Mouse (Mus musculus) liver, postnatal 0 days (tissue): ENCODE data around the gene Lrrc59. TPM values are rescaled to one million over a fixed set of nuclear protein-coding genes. Genes with fewer than 3 reads are reported as not detected.
A peak's percentile ranks its signal among the peaks of the same experiment; 100 is the strongest.

Experiments
- ATAC-seq: fragments of 200-750 bp; cut with Nextera tagmentation; 2 replicates; pipeline ENCODE4 v1.8.0; 2017; ENCODE audit warnings: mild to moderate bottlenecking, moderate library complexity
- DNase-seq: peaks from one replicate; pipeline ENCODE4 v3.0.0-alpha.2; 2016
- H3K27ac ChIP-seq: fragments of 300-500 bp; sonication (generic); 2 replicates; pipeline ENCODE4 v1.5.1; 2014; ENCODE audit warnings: antibody characterized with exemption, moderate library complexity, mild to moderate bottlenecking, low read depth
- H3K27me3 ChIP-seq: fragments of 300-500 bp; sonication (generic); 2 replicates; pipeline ENCODE4 v1.6.1; 2014; ENCODE audit warnings: low read length, control low read depth, mixed read lengths; ENCODE audit not compliant: insufficient read depth
- H3K36me3 ChIP-seq: fragments of 300-500 bp; sonication (generic); replicated peaks from 2 replicates; pipeline ENCODE4 v1.6.1; 2014; ENCODE audit warnings: mild to moderate bottlenecking, control low read depth, low read length, moderate library complexity, mixed read lengths; ENCODE audit not compliant: insufficient read depth
- H3K4me1 ChIP-seq: fragments of 300-500 bp; sonication (generic); 2 replicates; pipeline ENCODE4 v1.6.1; 2014; ENCODE audit warnings: antibody characterized with exemption, mild to moderate bottlenecking, control low read depth; ENCODE audit not compliant: insufficient read depth
- H3K4me2 ChIP-seq: fragments of 300-500 bp; sonication (generic); 2 replicates; pipeline ENCODE4 v1.6.1; 2014; ENCODE audit warnings: low read depth, mild to moderate bottlenecking, low read length, moderate library complexity, mixed read lengths
- H3K4me3 ChIP-seq: fragments of 300-500 bp; sonication (generic); 2 replicates; pipeline ENCODE4 v1.5.1; 2014; ENCODE audit warnings: low read depth, low read length
- H3K9ac ChIP-seq: fragments of 300-500 bp; sonication (generic); replicated peaks from 2 replicates; pipeline ENCODE4 v1.6.1; 2014; ENCODE audit warnings: mild to moderate bottlenecking, moderate library complexity
- H3K9me3 ChIP-seq: fragments of 300-500 bp; sonication (generic); 2 replicates; pipeline ENCODE4 v1.6.1; 2016; ENCODE audit warnings: mild to moderate bottlenecking, control low read depth, low read length, mixed read lengths
- CTCF ChIP-seq: sonication (generic); IDR thresholded peaks from 2 replicates; pipeline ENCODE4 v1.5.1; 2016; ENCODE audit warnings: antibody characterized with exemption, low read depth
- EP300 ChIP-seq: IDR thresholded peaks from 2 replicates; pipeline ENCODE4 v1.6.1; 2016; ENCODE audit warnings: antibody characterized with exemption, low read depth, mild to moderate bottlenecking
- WGBS: fragments of 180-500 bp; shearing (Covaris S2); extraction: QIAGEN DNeasy Blood & Tissue Kit; methylation state at CpG from one replicate; pipeline ENCODE4 v1.1.7; 2014; ENCODE audit not compliant: insufficient replicate concordance; 5-methylcytosine and 5-hydroxymethylcytosine counted together
- polyA plus RNA-seq: library from polyadenylated mRNA; unstranded; fragments of >200 nt; fragmentation: Nextera tagmentation; extraction: Ambion mirVana; gene quantifications from 2 replicates; pipeline ENCODE4 v1.2.1, GENCODE M21; 2015

Gene Lrrc59
- polyA plus RNA-seq, 1 experiment from 2014 or later = 57.0 TPM

- H3K9me3 ChIP-seq = no peaks in the 10 kb centered on the region
- WGBS = 58% methylated on average over 4 of the region's 4 CpGs
- 0 out of 2 replicates have a peak, but pooled peaks cover 5% of the 10 kb centered on the region for H3K4me1 ChIP-seq
- no peak for DNase-seq
- no peak for ATAC-seq
- H3K4me3 ChIP-seq = no peak overlapping the region
- no peaks in the 10 kb centered on the region for H3K36me3 ChIP-seq
- H3K27me3 ChIP-seq = no peaks in the 10 kb centered on the region
- no peak for TF ChIP-seq CTCF
- TF ChIP-seq EP300 = no peak
- no peak overlapping the region for H3K9ac ChIP-seq
- no peak overlapping the region for H3K4me2 ChIP-seq
- H3K27ac ChIP-seq = no peak overlapping the region
Observed at GRCm38 (mm10) chr11:94614603-94615002, 15.0 kb upstream of the Lrrc59 start.

- ATAC-seq = no peak
- no peaks in the 10 kb centered on the region for H3K9me3 ChIP-seq
- 44% methylated on average over 4 of the region's 4 CpGs for WGBS
Observed at GRCm38 (mm10) chr11:94615494-94615893, 14.1 kb upstream of the Lrrc59 start.

GRCm38 (mm10) chr11:94617646-94618045 is 11.9 kb upstream of the Lrrc59 start:
- ATAC-seq = no peak
- Histone ChIP-seq H3K27me3 (no peaks in the 10 kb centered on the region), H3K4me3 (no peak overlapping the region), H3K4me2 (no peak overlapping the region), H3K36me3 (no peaks in the 10 kb centered on the region), H3K4me1 (0 out of 2 replicates have a peak, but pooled peaks cover 5% of the 10 kb centered on the region), H3K9ac (no peak overlapping the region), H3K27ac (no peak overlapping the region), H3K9me3 (no peaks in the 10 kb centered on the region)
- TF ChIP-seq CTCF (no peak), EP300 (no peak)
- DNase-seq = no peak
- 83% methylated on average over 2 of the region's 2 CpGs for WGBS

More at GRCm38 (mm10) chr11:94615494-94615893, 14.1 kb upstream of the Lrrc59 start:
- Histone ChIP-seq H3K27me3 (no peaks in the 10 kb centered on the region), H3K4me3 (no peak overlapping the region), H3K9ac (no peak overlapping the region), H3K4me2 (no peak overlapping the region), H3K27ac (no peak overlapping the region), H3K4me1 (0 out of 2 replicates have a peak, but pooled peaks cover 5% of the 10 kb centered on the region), H3K36me3 (no peaks in the 10 kb centered on the region)
- TF ChIP-seq EP300 (no peak), CTCF (no peak)
- DNase-seq = no peak

- no peak for TF ChIP-seq EP300
- 0 out of 2 replicates have a peak, but pooled peaks have one; percentile 4 for TF ChIP-seq CTCF
- 49% methylated on average over 6 of the region's 6 CpGs for WGBS
- H3K4me2 ChIP-seq = no peak overlapping the region
- DNase-seq = no peak
- H3K4me3 ChIP-seq = no peak overlapping the region
- no peak for ATAC-seq
- no peaks in the 10 kb centered on the region for H3K36me3 ChIP-seq
- H3K9me3 ChIP-seq = no peaks in the 10 kb centered on the region
- H3K4me1 ChIP-seq = no peaks in the 10 kb centered on the region
- no peak overlapping the region for H3K27ac ChIP-seq
- no peak overlapping the region for H3K9ac ChIP-seq
- no peaks in the 10 kb centered on the region for H3K27me3 ChIP-seq
Observed at GRCm38 (mm10) chr11:94620766-94621457, 8.7 kb upstream of the Lrrc59 start.

GRCm38 (mm10) chr11:94621458-94621852 is 8.1 kb upstream of the Lrrc59 start:
- Histone ChIP-seq H3K36me3 (no peaks in the 10 kb centered on the region), H3K4me1 (no peaks in the 10 kb centered on the region), H3K9me3 (no peaks in the 10 kb centered on the region), H3K4me2 (no peak overlapping the region), H3K9ac (no peak overlapping the region), H3K27me3 (no peaks in the 10 kb centered on the region), H3K4me3 (no peak overlapping the region), H3K27ac (no peak overlapping the region)
- ATAC-seq = no peak
- TF ChIP-seq EP300 (no peak), CTCF (peak; percentile 38)
- no peak for DNase-seq

- no peak for TF ChIP-seq CTCF
- TF ChIP-seq EP300 = no peak
- WGBS = 44% methylated on average over 2 of the region's 2 CpGs
- no peak overlapping the region for H3K4me2 ChIP-seq
- no peak for ATAC-seq
- H3K27me3 ChIP-seq = no peaks in the 10 kb centered on the region
- no peak overlapping the region for H3K27ac ChIP-seq
- H3K36me3 ChIP-seq = no peaks in the 10 kb centered on the region
- no peak overlapping the region for H3K9ac ChIP-seq
- H3K9me3 ChIP-seq = no peaks in the 10 kb centered on the region
- no peaks in the 10 kb centered on the region for H3K4me1 ChIP-seq
- no peak overlapping the region for H3K4me3 ChIP-seq
- DNase-seq = no peak
Observed at GRCm38 (mm10) chr11:94622162-94622561, 7.4 kb upstream of the Lrrc59 start.

GRCm38 (mm10) chr11:94629884-94630198 is 274 bp downstream of the Lrrc59 start:
- Histone ChIP-seq H3K4me1 (peaks cover 10% of the 10 kb centered on the region), H3K9me3 (no peaks in the 10 kb centered on the region), H3K36me3 (peaks cover 30% of the 10 kb centered on the region), H3K27me3 (no peaks in the 10 kb centered on the region), H3K9ac (peak overlapping the region; percentile 86), H3K27ac (peak overlapping the region; percentile 80), H3K4me2 (peak overlapping the region; percentile 88), H3K4me3 (peak overlapping the region; percentile 85)
- WGBS = under 1% methylated on average over 28 of the region's 28 CpGs
- no peak for DNase-seq
- TF ChIP-seq EP300 (no peak), CTCF (no peak)
- ATAC-seq = peak; percentile 44
